Mouse (Mus musculus): ENCODE data around the gene Hmgcl.

Hmgcl gene

GRCm38 (mm10) chr4:135946278-135946658 is at the start of gene Hmgcl:
Hmgcl (plus strand) TSS chr4:135946448.
- in situ Hi-C loops (cut with MboI, MseI), result no loop called here

- in situ Hi-C loops (cut with MboI, MseI), result no loop called here
Observed at GRCm38 (mm10) chr4:135898380-135899049, 47.7 kb upstream of the Hmgcl start.

GRCm38 (mm10) chr4:135899050-135899448 is 47.2 kb upstream of the Hmgcl start:
- in situ Hi-C loops (cut with MboI, MseI), result no loop called here

- in situ Hi-C loops (cut with MboI, MseI), result no loop called here
Observed at GRCm38 (mm10) chr4:135900008-135900407, 46.2 kb upstream of the Hmgcl start.

- in situ Hi-C loops (cut with MboI, MseI), result no loop called here
Observed at GRCm38 (mm10) chr4:135902606-135903242, 43.5 kb upstream of the Hmgcl start.

- in situ Hi-C loops (cut with MboI, MseI), result no loop called here
Observed at GRCm38 (mm10) chr4:135904810-135905209, 41.4 kb upstream of the Hmgcl start.

- in situ Hi-C loops (cut with MboI, MseI), result no loop called here
Observed at GRCm38 (mm10) chr4:135906633-135907032, 39.6 kb upstream of the Hmgcl start.

GRCm38 (mm10) chr4:135909326-135910066 is 36.8 kb upstream of the Hmgcl start:
- in situ Hi-C loops (cut with MboI, MseI), result no loop called here

GRCm38 (mm10) chr4:135911531-135911930 is 34.7 kb upstream of the Hmgcl start:
- in situ Hi-C loops (cut with MboI, MseI), result no loop called here

GRCm38 (mm10) chr4:135912164-135912563 is 34.1 kb upstream of the Hmgcl start:
- in situ Hi-C loops (cut with MboI, MseI), result no loop called here

- in situ Hi-C loops (cut with MboI, MseI), result no loop called here
Observed at GRCm38 (mm10) chr4:135912835-135913234, 33.4 kb upstream of the Hmgcl start.

GRCm38 (mm10) chr4:135913433-135913832 is 32.8 kb upstream of the Hmgcl start:
- in situ Hi-C loops (cut with MboI, MseI), result no loop called here

GRCm38 (mm10) chr4:135918635-135919279 is 27.5 kb upstream of the Hmgcl start:
- in situ Hi-C loops (cut with MboI, MseI), result no loop called here

- in situ Hi-C loops (cut with MboI, MseI), result no loop called here
Observed at GRCm38 (mm10) chr4:135919280-135919639, 27.0 kb upstream of the Hmgcl start.

GRCm38 (mm10) chr4:135920304-135921241 is 25.7 kb upstream of the Hmgcl start, which contains the start of gene Fuca1:
Fuca1 (plus strand) TSS chr4:135920735.
- in situ Hi-C loops (cut with MboI, MseI), result no loop called here

GRCm38 (mm10) chr4:135921257-135922120 is 24.8 kb upstream of the Hmgcl start:
- in situ Hi-C loops (cut with MboI, MseI), result no loop called here

GRCm38 (mm10) chr4:135922190-135922589 is 24.1 kb upstream of the Hmgcl start:
- in situ Hi-C loops (cut with MboI, MseI), result no loop called here

- in situ Hi-C loops (cut with MboI, MseI), result no loop called here
Observed at GRCm38 (mm10) chr4:135924418-135924817, 21.8 kb upstream of the Hmgcl start.

- in situ Hi-C loops (cut with MboI, MseI), result loop anchor here (5.0 kb wide), 1 partner anchor 38 kb away; no protein-coding TSS in a partner anchor
Observed at GRCm38 (mm10) chr4:135925341-135925740, 20.9 kb upstream of the Hmgcl start.
